Mouse (Mus musculus) heart, postnatal 4 days (tissue): ENCODE data around the gene Cdkn2d. TPM values are rescaled to one million over a fixed set of nuclear protein-coding genes. Genes with fewer than 3 reads are reported as not detected.
"Not testable (repeated sequence)": the region's sequence is repeated elsewhere in the genome, so short reads cannot be mapped to it uniquely, and the experiment has no call there.

ENCODE experiments used
- DNase-seq: peaks from one replicate; pipeline ENCODE4 v3.0.0; 2021
- total RNA-seq, 2 experiments: library from RNA; stranded (reverse); gene quantifications; 2 replicates each; pipeline ENCODE4 v1.2.3; 2021

The Cdkn2d gene
- total RNA-seq, 2 experiments from 2014 or later = 49.5 to 54.6 TPM

DNA sequence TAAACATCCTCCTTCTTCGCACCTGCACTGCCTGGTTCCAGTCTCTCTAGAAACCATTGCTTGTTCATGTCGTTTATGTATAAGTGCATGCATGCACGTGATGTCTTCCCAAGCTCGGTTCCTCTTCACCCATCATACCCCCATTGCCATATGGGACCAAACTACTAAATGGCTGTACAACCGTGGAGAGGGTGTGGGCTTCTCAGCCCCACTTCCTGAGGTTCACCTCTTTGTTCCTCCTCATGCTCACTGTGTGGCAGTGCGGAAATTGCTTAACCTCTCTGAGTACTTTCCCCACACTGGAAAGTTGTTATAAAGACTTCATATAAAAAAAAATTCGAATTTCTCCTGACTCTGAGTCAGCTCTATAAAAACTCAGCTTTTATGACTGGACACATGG lies 25.5 kb upstream of the Cdkn2d start:
- DNase-seq = no peak

DNA sequence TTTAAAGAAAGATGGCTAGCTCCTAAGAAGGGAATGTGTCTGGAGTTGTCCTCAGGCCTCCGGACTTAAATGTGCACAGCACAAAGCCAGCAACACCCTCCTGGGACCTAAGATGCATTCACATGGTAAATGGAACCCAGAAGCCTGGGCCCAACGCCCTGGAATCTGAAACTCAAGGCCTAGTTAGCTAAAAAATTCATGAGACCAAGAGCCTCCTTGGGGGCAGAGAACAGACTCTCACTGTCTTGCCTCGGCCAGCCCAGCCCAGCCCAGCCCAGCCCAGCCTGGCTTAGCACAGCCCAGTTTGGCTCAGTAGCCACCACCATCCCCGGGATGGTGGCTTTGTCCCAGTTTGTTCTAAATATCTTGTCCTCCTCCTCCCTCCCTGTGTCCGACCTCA lies 24.2 kb upstream of the Cdkn2d start:
- DNase-seq = peak; percentile 21

DNA sequence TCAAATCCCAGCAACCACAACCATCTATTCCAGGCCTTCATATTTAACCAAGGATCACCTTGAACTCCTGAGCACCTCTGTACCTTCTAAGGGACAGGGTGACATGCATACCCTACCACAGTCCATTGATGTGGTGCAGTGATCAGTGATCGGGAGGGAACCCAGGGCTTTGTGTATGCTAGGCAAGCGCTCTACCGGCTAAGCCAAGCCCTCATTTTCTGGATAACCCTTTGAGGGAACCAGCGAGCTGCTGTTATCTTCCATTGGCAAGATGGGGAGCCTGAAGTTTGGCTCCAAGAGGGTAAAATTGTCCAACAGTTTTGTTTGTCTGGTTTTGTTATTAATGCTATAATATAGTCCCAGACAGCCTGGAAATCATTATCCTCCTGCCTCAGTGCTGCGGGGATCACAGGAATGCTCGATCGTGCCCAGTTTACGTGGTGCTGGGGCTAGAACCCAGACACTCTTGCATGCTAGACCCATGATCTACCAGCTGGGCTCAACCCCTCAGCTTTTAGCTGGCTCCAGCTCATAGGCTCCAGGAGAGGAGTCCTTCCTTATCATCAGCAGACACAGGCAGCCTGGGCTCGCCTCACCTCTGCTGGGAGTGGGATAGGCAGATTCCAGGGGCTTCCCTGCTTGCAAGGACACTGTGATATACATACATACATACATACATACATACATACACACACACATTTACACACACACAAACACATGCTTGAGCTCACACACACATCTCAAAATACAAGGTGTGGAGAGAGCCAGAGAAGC lies 23.3 kb upstream of the Cdkn2d start:
- no peak for DNase-seq

DNA sequence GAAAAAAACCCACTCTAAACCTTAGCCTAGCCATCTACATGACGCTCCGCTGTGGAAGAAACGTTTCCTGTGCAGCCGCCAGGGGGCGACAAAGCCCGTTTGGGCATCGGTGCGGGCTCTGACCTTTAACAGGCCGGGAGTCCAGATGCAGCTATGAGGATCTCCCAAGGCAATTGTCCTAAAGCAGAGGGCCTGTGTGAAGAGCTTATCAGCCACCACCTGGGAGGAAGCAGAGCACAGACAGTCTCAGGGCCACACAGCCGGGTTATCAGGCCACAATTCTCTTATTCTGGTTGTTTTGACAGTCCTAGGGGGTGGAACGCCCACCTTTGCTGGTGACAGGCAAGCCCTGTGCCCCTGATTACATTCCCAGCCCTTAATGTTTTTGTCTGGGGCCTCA lies 22.2 kb upstream of the Cdkn2d start:
- peak; percentile 95 for DNase-seq

DNA sequence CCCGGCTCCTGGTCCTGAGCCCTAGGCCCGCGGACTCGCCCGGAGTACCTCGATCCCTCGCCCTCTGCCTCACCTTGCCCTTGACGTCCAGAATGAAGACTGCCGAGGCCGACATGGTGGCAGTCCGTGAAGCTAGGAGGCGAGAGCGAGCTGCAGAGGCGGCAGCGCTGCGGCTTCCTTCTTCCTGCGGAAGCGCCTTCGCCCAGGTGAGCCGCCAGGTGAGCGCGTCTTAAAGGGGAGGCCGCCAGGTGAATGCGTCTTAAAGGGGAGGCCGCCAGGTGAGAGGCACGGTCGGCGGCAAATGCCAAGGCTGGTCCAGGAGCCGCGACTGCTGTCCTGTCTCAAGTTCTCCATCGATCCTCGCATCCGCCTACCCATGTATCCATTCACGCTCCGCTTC lies 20.9 kb upstream of the Cdkn2d start, which contains the start of gene Ap1m2:
Gene Ap1m2 (minus strand): TSS at position 204 of the 400 bp plus-strand sequence.
- no peak for DNase-seq

DNA sequence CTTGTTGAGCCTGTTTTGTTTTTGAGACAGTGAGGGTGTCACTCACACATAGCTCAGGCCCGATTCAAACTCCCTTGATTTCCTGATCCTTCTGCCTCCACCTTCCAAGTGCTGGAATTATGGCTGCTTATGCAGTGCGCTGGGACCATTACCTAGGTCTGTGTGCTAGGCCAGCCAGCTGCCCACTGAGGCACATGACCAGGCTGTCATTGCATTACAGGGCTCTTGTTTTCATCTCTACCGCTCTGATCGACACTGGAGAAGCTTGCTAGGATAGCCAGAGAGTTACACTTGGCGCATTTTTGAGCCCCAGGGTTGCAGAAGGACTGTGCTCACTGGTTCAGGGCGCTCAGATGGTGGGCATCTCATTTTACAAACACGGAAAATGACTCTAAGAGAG lies 20.5 kb upstream of the Cdkn2d start:
- no peak for DNase-seq

DNA sequence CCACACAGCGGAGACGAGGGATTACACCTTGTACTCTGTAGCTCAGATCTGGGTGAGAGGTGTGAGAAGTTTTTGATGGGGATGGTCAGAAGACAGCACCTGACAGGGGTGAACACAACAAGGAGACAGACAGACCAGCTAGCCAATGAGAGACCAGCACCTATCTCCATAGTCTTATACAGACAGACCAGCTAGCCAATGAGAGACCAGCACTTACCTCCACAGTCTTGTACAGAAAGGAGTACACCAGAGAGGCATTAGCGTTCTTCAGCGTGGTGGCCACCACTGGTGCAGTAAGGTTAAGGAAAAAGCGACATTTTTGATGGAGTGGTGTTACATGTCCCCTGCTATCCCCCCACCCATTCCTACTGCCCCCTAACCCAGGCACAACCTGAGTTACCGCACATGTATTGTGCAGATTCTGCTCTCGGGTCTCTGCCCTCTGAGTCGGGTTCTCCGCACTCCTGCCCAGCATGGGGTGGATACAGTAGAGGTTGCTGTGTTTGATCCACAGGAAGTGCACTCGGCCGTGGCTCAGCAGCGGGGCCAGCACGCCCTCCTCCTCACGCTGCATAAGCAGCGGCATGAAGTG lies 18.0 kb upstream of the Cdkn2d start:
- no peak for DNase-seq

DNA sequence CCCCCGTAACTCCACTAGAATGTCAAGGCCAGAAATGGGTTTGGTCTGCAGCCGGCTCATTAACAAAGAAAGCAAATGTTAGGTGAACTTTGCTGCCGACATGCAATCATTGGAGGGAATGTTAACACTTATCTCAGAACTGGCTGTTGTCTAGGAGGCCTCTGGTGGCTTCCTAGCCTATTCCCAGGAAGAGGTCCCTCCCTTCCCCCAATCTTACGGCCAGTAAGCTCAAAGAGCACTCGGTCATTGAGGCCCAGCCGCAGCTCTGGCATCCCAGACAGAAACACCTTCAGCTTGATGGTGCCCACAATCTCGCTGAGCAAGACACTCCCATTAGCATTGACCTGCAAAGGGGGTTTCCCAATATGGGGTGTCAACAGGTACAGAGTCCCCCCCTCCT lies 13.9 kb upstream of the Cdkn2d start:
- no peak for DNase-seq

DNA sequence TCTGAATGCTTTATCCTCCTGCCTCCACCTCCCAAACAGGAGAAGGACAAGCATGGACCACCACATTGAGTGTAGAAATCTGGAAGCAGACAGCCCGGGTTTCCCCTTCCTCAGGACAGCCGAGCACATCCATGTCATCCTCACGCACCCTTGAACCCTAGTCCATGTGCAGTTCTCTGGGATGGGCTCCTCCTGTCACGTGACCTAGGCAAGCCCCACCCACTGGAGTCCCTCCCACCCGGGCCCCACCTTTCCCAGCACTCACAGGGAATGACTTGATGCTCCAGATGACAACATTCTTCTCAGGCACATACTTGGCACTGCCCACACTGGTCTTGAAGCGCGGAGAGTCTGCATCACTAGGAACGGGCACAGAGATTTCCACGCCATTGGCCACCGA lies 7.8 kb upstream of the Cdkn2d start:
- no peak for DNase-seq

DNA sequence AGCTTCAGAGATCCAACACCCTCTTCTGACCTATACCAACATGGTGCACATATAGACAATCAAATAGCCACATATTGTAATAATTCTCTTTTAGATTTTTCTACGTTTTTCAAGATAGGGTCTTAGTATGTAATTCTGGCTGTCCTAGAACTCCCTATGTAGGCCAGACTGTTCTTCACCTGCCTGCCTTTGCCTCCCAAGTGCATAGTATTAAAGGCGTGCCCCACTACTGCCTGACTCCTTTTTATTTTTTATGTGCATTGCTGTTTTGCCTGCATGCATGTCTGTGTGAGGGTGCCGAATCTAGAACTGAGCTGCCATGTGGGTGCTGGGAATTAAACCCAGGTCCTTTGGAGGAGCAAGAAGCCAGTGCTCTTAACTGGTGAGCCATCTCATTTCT lies 1.1 kb upstream of the Cdkn2d start:
- DNase-seq = no peak

DNA sequence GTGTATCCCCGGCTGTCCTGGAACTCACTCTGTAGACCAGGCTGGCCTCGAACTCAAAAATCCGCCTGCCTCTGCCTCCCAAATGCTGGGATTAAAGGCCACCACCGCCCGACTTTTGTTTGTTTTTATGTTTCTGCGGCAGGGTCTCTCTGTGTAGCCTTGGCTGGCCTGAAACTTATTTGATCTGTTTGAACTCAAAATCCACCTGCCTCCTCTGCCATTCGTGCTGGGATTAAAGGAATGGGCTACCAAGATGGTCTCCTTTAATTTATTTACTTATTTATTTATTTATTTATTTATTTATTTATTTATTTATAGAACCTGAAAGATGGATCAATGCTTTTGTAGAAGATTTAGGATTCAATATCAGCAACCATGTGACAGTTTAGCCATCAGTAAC lies 661 bp upstream of the Cdkn2d start:
- not testable (repeated sequence) for DNase-seq

DNA sequence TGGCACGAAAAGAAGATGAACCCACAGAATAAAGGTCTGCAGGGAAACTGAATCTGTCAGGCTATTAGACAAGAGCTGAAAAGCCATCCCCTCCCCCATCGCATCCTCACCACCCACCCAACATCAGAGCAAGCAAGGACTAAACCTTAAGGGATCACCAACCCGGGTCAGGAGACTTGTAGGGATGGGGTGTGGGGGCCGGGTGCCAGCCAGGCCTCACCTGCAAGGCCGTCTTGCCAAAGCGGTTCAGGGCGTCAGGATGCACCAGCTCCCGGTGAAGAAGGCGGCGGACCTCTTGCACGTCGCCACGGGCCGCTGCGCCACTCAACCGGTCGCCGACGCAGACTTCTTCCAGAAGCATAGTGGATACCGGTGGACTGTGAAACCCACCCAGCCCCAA lies 618 bp downstream of the Cdkn2d start:
- DNase-seq = no peak

DNA sequence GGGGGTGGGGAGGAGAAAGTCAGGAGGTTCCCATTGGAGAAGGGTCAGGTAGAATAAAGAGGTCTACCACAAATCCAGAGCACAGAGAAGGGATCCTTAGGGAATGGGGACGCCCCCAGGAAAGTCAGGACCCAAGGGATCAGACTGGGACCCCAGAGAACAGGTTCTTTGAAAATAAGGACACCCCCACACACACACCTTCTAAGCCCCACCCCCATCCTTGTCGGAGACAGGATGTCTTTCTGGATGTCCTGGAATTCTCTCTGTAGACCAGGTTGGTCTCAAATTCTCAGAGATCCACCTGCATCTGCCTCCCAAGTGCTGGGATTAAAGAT lies 1.9 kb downstream of the Cdkn2d start:
- DNase-seq = no peak

DNA sequence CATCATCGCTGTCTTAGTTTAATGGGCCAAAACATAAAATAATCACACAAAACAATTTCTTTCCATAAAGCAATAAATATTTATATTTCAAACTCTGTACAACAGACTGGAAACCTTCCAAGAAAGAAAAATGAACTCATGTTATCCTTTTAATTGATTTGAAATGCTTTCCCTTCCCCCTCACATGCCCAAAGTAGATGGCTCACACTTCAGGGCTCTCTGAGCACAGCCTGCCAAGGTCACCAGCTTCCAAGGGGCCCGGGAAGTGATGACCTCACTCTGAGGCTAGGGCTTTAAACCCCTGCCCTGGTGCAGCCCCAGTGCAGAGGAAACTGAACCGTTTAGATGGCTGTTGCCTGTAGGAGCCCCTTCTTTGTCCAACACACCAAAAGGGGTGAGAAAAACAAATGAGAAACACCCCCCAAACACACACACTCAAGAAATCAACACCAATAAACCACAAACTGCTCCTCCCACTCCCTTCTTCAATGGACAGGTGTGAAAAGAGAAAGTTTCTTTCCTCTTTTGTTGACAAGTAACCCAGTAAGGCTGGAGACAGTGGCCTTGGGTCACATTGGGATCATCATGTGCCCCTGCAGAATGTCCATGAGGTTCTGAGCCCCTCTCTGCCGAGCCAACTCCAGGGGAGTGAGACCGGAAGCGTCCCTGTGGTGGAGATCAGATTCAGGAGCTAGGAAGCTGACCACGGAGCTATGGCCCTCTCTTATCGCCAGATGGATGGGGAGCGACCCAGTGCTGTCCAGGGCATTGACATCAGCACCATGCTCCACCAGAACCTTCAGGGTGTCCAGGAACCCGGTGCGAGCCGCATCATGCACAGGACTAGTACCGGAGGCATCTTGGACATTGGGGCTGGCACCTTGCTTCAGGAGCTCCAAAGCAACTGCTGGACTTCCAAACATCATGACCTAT lies 2.5 kb downstream of the Cdkn2d start:
- peak; percentile 31 for DNase-seq

DNA sequence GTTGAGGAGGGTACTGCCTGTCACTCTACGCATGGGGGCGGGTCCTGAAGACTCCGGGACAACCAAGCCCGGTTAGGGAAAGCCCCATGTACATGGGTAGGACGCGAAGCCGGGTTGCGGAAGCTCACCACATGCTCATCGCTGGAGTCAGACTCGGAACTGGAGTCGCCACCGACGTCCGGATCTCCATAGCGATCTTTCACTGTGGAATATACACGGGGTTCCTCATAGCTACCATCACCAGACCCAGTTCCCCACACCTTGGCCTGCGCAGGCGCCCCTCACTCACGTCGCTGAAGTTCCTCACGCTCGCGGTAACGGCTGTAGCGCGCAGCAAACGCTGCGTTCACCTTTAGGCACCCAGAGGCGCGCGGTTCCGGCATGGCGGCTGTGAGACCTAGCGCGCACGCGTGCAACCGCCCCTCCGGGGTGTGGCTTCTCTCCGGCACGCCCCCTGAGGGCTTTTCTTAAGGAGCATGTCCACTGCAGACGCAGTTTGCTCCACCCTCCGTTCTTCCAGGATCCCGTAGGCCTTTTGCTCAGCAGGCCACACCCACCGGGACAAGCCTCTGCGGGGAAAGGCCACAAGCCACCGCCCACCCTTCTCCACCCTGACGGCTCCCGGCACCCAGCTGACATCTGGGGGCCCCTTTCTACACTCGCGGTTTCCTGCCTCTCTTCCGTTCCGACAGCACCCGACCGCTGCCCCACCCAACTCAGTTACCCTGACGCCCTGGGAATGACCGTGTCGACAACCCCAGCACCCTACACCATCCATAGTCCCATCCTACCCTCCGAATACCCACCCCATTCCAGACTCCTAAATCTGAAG lies 3.4 kb downstream of the Cdkn2d start, which contains the start of gene Kri1:
Gene Kri1 (minus strand): TSS at position 399 of the 832 bp plus-strand sequence.
- peak; percentile 98 for DNase-seq

DNA sequence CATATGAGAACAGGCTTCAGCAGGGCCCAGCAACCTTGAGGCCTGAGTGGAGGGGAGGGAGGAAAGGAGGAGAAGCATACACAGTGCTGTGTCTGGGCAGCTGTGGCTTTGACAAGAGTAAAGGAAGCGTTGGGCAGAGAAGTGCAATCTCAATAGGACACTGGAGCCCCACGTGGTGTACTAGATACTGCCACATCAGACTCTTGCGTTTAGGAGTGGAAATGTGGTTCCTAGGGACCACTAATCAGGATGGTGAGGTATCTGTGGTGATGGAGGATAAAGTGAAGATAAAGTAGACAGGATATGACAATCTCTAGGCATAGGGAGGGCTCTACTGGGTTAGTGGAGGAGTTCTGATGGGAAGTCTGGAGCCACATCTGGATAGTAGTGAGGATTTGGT lies 4.5 kb downstream of the Cdkn2d start:
- DNase-seq = no peak

DNA sequence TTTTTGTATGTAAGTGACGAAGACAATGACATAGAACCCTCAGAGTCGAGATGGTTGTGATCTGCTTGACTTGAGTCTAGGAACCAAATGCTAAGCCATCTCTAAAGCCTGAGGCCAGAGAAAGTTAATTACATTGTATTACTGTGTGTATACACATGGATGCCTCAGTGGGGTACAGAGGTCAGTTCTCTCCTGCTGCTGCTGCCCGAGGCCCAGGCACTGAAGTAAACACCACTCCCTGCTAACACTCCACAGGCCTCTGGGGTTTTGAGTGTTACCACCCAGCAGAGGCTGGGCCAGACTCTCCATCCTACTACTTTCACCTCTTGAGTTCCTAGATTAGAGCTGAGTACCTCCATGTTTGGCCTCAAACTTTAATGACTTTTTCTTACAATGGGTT lies 7.2 kb downstream of the Cdkn2d start:
- DNase-seq = no peak

DNA sequence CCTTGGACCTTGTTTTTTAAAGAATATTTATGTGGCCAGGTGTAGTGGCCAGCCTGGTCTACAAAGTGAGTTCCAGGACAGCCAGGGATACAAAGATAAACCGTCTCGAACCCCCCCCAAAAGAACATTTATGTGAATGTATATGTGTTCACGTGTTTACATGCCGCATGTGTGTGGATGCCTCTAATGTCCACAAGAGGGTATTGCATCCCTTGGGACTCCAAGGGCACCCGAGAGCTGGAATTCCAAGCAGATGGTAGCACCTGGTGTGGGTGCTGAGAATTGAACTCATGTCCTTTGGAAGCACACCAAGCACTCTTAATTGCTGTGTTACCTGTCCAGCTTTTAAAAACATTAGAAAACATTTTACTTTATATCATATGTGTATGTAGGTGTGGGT lies 7.6 kb downstream of the Cdkn2d start:
- no peak for DNase-seq

DNA sequence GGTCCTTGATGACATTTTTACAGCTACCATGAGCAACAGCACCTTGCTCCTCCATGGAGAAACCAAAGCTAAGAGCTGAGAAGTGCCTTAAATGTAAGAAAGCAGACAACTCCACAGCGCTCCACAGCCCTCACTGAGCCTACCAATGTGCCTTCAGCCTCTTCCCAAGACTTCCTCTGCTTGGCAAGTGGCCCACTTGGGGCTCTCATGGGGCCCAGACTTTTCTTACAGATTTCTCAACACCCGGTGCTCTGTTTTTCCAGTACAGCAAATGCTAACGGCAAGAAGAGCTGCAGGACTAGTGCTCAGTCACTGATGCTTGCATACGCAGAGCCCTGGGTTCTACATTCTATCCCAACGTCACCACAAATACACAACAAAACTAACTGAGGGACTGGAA lies 13.4 kb downstream of the Cdkn2d start:
- DNase-seq = no peak

DNA sequence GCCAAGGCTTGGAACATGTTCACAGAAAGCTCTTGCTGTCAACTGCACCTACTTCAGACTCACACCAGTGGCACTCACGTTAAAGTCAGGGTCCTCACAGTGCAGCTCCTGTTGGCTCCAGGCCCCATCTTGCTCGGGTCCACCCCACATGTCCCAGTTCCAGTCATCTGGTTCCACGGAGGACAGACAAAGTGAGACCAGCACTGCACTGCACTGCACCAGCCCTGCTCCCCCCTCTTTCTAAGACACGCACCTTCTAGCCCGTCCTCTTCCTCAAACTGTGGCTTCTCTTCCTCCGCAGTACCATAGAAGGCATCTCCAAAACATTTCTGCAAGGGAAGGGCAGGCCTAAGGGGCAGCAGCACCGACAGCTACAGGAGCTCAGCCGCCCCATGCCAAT lies 14.9 kb downstream of the Cdkn2d start:
- no peak for DNase-seq

DNA sequence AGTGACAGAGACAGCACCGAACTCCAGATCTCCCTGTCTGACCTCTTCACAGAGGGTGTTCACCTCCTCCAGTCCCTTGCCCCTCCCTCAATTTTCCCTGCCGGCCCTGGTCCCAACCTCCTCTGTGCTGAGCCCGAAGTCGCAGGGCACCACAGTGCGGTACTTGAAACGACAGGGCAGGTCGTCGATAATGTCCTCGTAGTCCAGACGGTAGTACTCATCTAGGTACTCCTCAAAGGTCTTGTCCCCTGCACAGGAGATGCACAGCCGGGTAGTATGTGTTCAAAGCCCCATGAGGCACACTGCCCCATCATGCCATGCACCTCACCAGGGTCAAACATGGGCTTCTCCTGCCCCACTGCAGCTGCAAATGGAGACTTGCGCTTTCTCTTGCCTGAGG lies 15.5 kb downstream of the Cdkn2d start:
- no peak for DNase-seq

DNA sequence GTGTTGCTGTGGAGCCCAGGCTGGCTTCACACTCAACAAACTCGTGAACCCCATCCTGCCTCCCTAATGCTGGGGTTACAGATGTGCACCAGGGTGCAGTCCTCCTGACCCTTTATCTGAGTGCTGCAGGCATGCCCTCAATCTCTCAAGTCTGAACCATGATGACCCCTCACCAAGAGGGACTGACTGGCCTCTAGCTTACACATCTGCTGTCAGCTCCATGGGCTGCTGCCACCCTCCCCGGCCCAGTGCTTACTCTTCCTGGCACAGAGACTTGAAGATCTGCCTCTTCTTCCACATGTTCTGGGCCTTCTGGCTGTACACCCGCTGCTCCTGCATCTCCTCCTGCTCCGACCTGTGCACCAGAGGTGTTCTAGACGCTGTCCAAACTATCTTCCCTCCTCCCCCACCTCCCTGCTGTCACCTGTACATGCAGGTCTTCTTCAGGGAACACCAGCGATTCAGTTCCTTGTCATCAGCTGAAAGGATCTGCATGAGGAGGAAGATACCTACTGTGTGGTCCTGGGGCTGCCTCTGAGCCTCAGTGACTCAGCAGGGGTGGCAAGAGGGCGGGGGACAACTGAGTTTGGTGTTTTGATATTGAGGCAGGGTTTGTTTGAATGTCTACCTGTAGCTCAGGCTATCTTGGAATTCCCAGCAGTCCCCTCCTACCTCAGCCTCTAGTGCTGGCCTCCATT lies 16.0 kb downstream of the Cdkn2d start:
- DNase-seq = no peak
